Mouse (Mus musculus): ENCODE data around the gene Heatr6. TPM values are rescaled to one million over a fixed set of nuclear protein-coding genes. Genes with fewer than 3 reads are reported as not detected.
A peak's percentile ranks its signal among the peaks of the same experiment; 100 is the strongest.

Gene Heatr6
- polyA plus RNA-seq, 1 experiment = not detected

- WGBS = 83% methylated on average over 3 of the region's 3 CpGs
- Histone ChIP-seq H3K4me3 (ENCODE audit: insufficient read depth, low read depth, low read length) (no peak overlapping the region), H3K4me1 (ENCODE audit: control insufficient read depth, insufficient read depth, low read length) (no peaks in the 10 kb centered on the region), H3K27ac (ENCODE audit: insufficient read depth, low read depth, low read length) (no peak overlapping the region)
- TF ChIP-seq POLR2A (IDR thresholded peaks at IDR 0.05; ENCODE audit: insufficient read depth, low read depth, low read length) = no peak
- TF ChIP-seq CTCF (IDR thresholded peaks at IDR 0.05; ENCODE audit: insufficient read depth, low read depth, low read length) = no peak
Observed at GRCm38 (mm10) chr11:83743525-83743924, 10.0 kb upstream of the Heatr6 start.

- no peak for TF ChIP-seq CTCF (IDR thresholded peaks at IDR 0.05; ENCODE audit: insufficient read depth, low read depth, low read length)
- Histone ChIP-seq H3K27ac (ENCODE audit: insufficient read depth, low read depth, low read length) (no peak overlapping the region), H3K4me3 (ENCODE audit: insufficient read depth, low read depth, low read length) (no peak overlapping the region), H3K4me1 (ENCODE audit: control insufficient read depth, insufficient read depth, low read length) (no peaks in the 10 kb centered on the region)
- 67% methylated on average over 4 of the region's 4 CpGs for WGBS
Observed at GRCm38 (mm10) chr11:83746152-83746551, 7.3 kb upstream of the Heatr6 start.

- H3K27ac ChIP-seq (ENCODE audit: insufficient read depth, low read depth, low read length) = no peak within 1 kb of the TSS
- no peak within 1 kb of the TSS for H3K4me3 ChIP-seq (ENCODE audit: insufficient read depth, low read depth, low read length)
- TF ChIP-seq CTCF (IDR thresholded peaks at IDR 0.05; ENCODE audit: insufficient read depth, low read depth, low read length) (no peak), POLR2A (IDR thresholded peaks at IDR 0.05; ENCODE audit: insufficient read depth, low read depth, low read length) (no peak)
- WGBS = 75% methylated on average over 5 of the region's 5 CpGs
- no peaks in the 10 kb centered on the region for H3K4me1 ChIP-seq (ENCODE audit: control insufficient read depth, insufficient read depth, low read length)
Observed at GRCm38 (mm10) chr11:83746681-83747080, 6.8 kb upstream of the Heatr6 start, which contains the start of gene Wfdc21. Wfdc21 (plus strand) TSS chr11:83746940.

- H3K4me3 ChIP-seq (ENCODE audit: insufficient read depth, low read depth, low read length) = no peak overlapping the region
- H3K27ac ChIP-seq (ENCODE audit: insufficient read depth, low read depth, low read length) = no peak overlapping the region
- H3K4me1 ChIP-seq (ENCODE audit: control insufficient read depth, insufficient read depth, low read length) = no peaks in the 10 kb centered on the region
- TF ChIP-seq POLR2A (IDR thresholded peaks at IDR 0.05; ENCODE audit: insufficient read depth, low read depth, low read length) (no peak), CTCF (IDR thresholded peaks at IDR 0.05; ENCODE audit: insufficient read depth, low read depth, low read length) (no peak)
- 63% methylated on average over 6 of the region's 6 CpGs for WGBS
Observed at GRCm38 (mm10) chr11:83747376-83748265, 5.9 kb upstream of the Heatr6 start.

GRCm38 (mm10) chr11:83754227-83754626 is 731 bp downstream of the Heatr6 start:
- WGBS = 2% methylated on average over 8 of the region's 8 CpGs
- TF ChIP-seq CTCF (IDR thresholded peaks at IDR 0.05; ENCODE audit: insufficient read depth, low read depth, low read length) (no peak), POLR2A (IDR thresholded peaks at IDR 0.05; ENCODE audit: insufficient read depth, low read depth, low read length) (no peak)
- peak overlapping the region; percentile 73 for H3K27ac ChIP-seq (ENCODE audit: insufficient read depth, low read depth, low read length)
- H3K4me3 ChIP-seq (ENCODE audit: insufficient read depth, low read depth, low read length) = peak overlapping the region; percentile 95
- peaks cover 2% of the 10 kb centered on the region; the same call in 1 of the 2 replicates for H3K4me1 ChIP-seq (ENCODE audit: control insufficient read depth, insufficient read depth, low read length)

GRCm38 (mm10) chr11:83767306-83767705 is 13.8 kb downstream of the Heatr6 start:
- Histone ChIP-seq H3K4me3 (ENCODE audit: insufficient read depth, low read depth, low read length) (no peak overlapping the region), H3K4me1 (ENCODE audit: control insufficient read depth, insufficient read depth, low read length) (no peaks in the 10 kb centered on the region), H3K27ac (ENCODE audit: insufficient read depth, low read depth, low read length) (no peak overlapping the region)
- 90% methylated on average over 9 of the region's 9 CpGs for WGBS
- TF ChIP-seq POLR2A (IDR thresholded peaks at IDR 0.05; ENCODE audit: insufficient read depth, low read depth, low read length) = no peak
- no peak for TF ChIP-seq CTCF (IDR thresholded peaks at IDR 0.05; ENCODE audit: insufficient read depth, low read depth, low read length)

- TF ChIP-seq CTCF (IDR thresholded peaks at IDR 0.05; ENCODE audit: insufficient read depth, low read depth, low read length) (no peak), POLR2A (IDR thresholded peaks at IDR 0.05; ENCODE audit: insufficient read depth, low read depth, low read length) (no peak)
Observed at GRCm38 (mm10) chr11:83768976-83769375, 15.5 kb downstream of the Heatr6 start.

GRCm38 (mm10) chr11:83771014-83771413 is 17.5 kb downstream of the Heatr6 start:
- H3K27ac ChIP-seq (ENCODE audit: insufficient read depth, low read depth, low read length) = no peak overlapping the region
- WGBS = 94% methylated on average over 7 of the region's 7 CpGs
- TF ChIP-seq CTCF (IDR thresholded peaks at IDR 0.05; ENCODE audit: insufficient read depth, low read depth, low read length) (no peak), POLR2A (IDR thresholded peaks at IDR 0.05; ENCODE audit: insufficient read depth, low read depth, low read length) (no peak)
- H3K4me1 ChIP-seq (ENCODE audit: control insufficient read depth, insufficient read depth, low read length) = no peaks in the 10 kb centered on the region
- H3K4me3 ChIP-seq (ENCODE audit: insufficient read depth, low read depth, low read length) = no peak overlapping the region

More at GRCm38 (mm10) chr11:83768976-83769375, 15.5 kb downstream of the Heatr6 start:
- no peaks in the 10 kb centered on the region for H3K4me1 ChIP-seq (ENCODE audit: control insufficient read depth, insufficient read depth, low read length)
- 83% methylated on average over 4 of the region's 4 CpGs for WGBS
- H3K27ac ChIP-seq (ENCODE audit: insufficient read depth, low read depth, low read length) = no peak overlapping the region
- no peak overlapping the region for H3K4me3 ChIP-seq (ENCODE audit: insufficient read depth, low read depth, low read length)

- no peak for TF ChIP-seq POLR2A (IDR thresholded peaks at IDR 0.05; ENCODE audit: insufficient read depth, low read depth, low read length)
- no peak for TF ChIP-seq CTCF (IDR thresholded peaks at IDR 0.05; ENCODE audit: insufficient read depth, low read depth, low read length)
- Histone ChIP-seq H3K4me1 (ENCODE audit: control insufficient read depth, insufficient read depth, low read length) (no peaks in the 10 kb centered on the region), H3K4me3 (ENCODE audit: insufficient read depth, low read depth, low read length) (no peak overlapping the region), H3K27ac (ENCODE audit: insufficient read depth, low read depth, low read length) (no peak overlapping the region)
- 94% methylated on average over 6 of the region's 6 CpGs for WGBS
Observed at GRCm38 (mm10) chr11:83772341-83772740, 18.8 kb downstream of the Heatr6 start.

Measured in olfactory bulb, adult 2 months (tissue).